Mouse (Mus musculus) liver, adult 2 months (tissue): ENCODE results near the gene Kdelr3.

Experiments used
- CTCF ChIP-seq: fragments of 200-500 bp; IDR thresholded peaks from 2 replicates; pipeline ENCODE4 v1.5.1; 2011; ENCODE audit warnings: low read depth, low read length, control low read depth
- POLR2A ChIP-seq: fragments of 200-500 bp; IDR thresholded peaks from 2 replicates; pipeline ENCODE4 v1.6.1; 2011; ENCODE audit warnings: low read length, control low read depth; ENCODE audit not compliant: insufficient read depth; ENCODE audit errors: extremely low read depth

- no peak for TF ChIP-seq CTCF
- no peak for TF ChIP-seq POLR2A
These were observed 29.3 kb downstream of the Kdelr3 start for GRCm38 (mm10) chr15:79545496-79545895.
